Mouse (Mus musculus): ENCODE data around the gene Tmem143. TPM values are rescaled to one million over a fixed set of nuclear protein-coding genes. Genes with fewer than 3 reads are reported as not detected.
"Not testable (repeated sequence)": the region's sequence is repeated elsewhere in the genome, so short reads cannot be mapped to it uniquely, and the experiment has no call there.

The Tmem143 gene
- polyA plus RNA-seq, 1 experiment from 2014 or later = 5.8 TPM

DNA sequence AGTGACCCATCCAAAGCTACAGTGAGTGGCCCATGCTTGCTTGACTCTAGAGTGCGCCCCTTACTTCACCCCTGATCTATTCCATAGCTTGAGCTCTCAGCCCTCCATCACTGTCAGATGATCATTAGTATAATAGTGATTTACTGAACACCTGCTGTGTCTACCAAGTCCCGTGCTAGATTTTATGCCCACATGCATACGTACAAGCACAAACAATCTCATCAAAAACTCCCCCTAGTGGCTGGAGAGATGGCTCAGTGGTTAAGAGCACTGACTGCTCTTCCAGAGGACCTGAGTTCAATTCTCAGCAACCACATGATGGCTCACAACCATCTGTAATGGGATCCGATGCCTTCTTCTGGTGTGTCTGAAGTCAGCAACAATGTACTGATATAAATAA is 1.4 kb downstream of the Tmem143 start:
- peak overlapping the region; percentile 61 for H3K4me3 ChIP-seq
- WGBS = 68% methylated on average over 4 of the region's 4 CpGs
- H3K27ac ChIP-seq = not testable (repeated sequence)

GRCm38 (mm10) chr7:45901562-45901961 is 4.8 kb downstream of the Tmem143 start:
- Histone ChIP-seq H3K4me1 (peaks cover 9% of the 10 kb centered on the region; the same call in 1 of the 2 replicates), H3K27me3 (ENCODE audit: insufficient read depth, poor library complexity, severe bottlenecking) (no peaks in the 10 kb centered on the region), H3K36me3 (no peaks in the 10 kb centered on the region), H3K27ac (no peak overlapping the region), H3K9me3 (no peaks in the 10 kb centered on the region), H3K4me3 (no peak overlapping the region)
- WGBS = 55% methylated on average over 5 of the region's 5 CpGs
- DNase-seq (ENCODE audit: low spot score) = no peak

More for the DNA sequence above, 1.4 kb downstream of the Tmem143 start:
- H3K9me3 ChIP-seq; DNase-seq (ENCODE audit: low spot score); H3K36me3 ChIP-seq; H3K27me3 ChIP-seq (ENCODE audit: insufficient read depth, poor library complexity, severe bottlenecking): not testable (repeated sequence)
- H3K4me1 ChIP-seq = peaks cover 17% of the 10 kb centered on the region; the same call in 1 of the 2 replicates

DNA sequence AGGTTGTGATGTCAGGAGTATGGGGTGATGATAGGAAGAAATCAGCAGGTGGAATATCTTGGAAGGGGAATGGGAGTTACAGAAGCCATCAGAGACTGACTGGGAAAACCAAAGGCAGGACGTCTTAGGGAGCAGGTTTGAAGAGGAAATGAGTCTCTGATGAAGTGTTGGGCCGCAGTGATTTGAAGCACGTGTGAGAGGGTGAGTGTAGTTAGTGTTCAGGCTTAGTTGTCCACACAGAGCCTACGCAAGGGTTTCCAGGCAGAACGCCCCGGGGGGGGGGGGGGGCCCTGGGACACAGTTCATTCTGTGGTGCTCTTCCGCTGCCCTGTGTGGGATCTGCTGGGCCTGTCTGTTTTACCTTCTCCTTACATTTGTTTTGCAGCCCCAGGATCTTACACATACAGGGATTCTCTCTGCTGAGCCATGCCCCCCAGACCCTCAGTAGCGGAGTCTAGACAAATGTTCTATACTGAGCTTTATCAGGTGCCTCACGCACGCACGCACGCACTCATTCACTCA is 5.8 kb downstream of the Tmem143 start:
- H3K27ac ChIP-seq = no peak overlapping the region
- WGBS = 79% methylated on average over 12 of the region's 12 CpGs
- no peak for DNase-seq (ENCODE audit: low spot score)
- peaks cover 6% of the 10 kb centered on the region; the same call in 1 of the 2 replicates for H3K4me1 ChIP-seq
- peaks cover 4% of the 10 kb centered on the region for H3K36me3 ChIP-seq
- no peak overlapping the region for H3K4me3 ChIP-seq
- no peaks in the 10 kb centered on the region for H3K9me3 ChIP-seq
- no peaks in the 10 kb centered on the region for H3K27me3 ChIP-seq (ENCODE audit: insufficient read depth, poor library complexity, severe bottlenecking)

DNA sequence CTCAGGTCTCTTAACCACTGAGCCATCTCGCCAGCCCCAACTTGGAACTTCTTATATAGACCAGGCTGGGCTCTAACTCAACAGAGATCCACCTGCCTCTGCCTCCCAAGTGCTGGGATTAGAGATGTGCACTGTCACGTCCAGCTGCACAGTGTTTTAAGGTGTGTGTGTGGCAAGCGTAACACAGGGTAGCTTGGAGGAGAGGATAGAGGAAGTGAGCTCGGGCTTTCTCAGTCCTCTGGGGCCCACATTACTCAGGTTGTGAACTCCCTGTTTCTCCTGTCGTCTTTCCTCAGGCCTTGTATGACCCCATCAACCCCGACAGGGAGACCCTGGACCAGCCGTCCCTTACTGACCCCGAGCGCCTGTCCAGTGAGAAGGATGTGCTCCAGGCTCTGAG is 9.9 kb downstream of the Tmem143 start:
- Histone ChIP-seq H3K4me1 (no peaks in the 10 kb centered on the region), H3K9me3 (no peaks in the 10 kb centered on the region), H3K27me3 (ENCODE audit: insufficient read depth, poor library complexity, severe bottlenecking) (no peaks in the 10 kb centered on the region), H3K36me3 (peaks cover 40% of the 10 kb centered on the region), H3K4me3 (no peak overlapping the region), H3K27ac (no peak overlapping the region)
- no peak for DNase-seq (ENCODE audit: low spot score)
- 88% methylated on average over 9 of the region's 9 CpGs for WGBS

DNA sequence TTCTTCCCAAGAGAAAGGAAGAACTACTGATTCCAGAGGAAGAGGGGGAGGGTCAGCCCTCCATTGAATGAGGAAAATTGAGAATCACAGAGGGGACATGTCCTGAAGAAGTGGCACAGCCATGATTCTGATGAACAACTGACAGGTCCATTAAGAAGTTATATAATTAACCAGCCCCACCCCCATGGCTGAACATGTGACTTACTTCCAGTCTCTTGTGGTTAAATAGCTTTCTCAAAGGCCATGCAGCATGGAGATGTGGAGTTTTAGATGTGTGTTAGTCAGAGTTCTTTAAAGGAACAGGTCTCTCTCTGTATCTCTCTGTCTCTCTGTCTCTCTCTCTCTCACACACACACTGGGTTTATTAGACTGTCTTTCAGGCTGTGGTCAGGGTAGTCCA is 11.6 kb downstream of the Tmem143 start:
- no peak overlapping the region for H3K4me3 ChIP-seq
- peak; percentile 45 for DNase-seq (ENCODE audit: low spot score)
- no peaks in the 10 kb centered on the region for H3K4me1 ChIP-seq
- H3K27me3 ChIP-seq (ENCODE audit: insufficient read depth, poor library complexity, severe bottlenecking) = no peaks in the 10 kb centered on the region
- no peaks in the 10 kb centered on the region for H3K9me3 ChIP-seq
- H3K27ac ChIP-seq = no peak overlapping the region
- H3K36me3 ChIP-seq = peaks cover 48% of the 10 kb centered on the region

- peaks cover 48% of the 10 kb centered on the region for H3K36me3 ChIP-seq
- no peaks in the 10 kb centered on the region for H3K4me1 ChIP-seq
- H3K4me3 ChIP-seq = no peak overlapping the region
- H3K27me3 ChIP-seq (ENCODE audit: insufficient read depth, poor library complexity, severe bottlenecking) = no peaks in the 10 kb centered on the region
- WGBS = 89% methylated on average over 16 of the region's 16 CpGs
- no peaks in the 10 kb centered on the region for H3K9me3 ChIP-seq
- DNase-seq (ENCODE audit: low spot score) = peak; percentile 74
- H3K27ac ChIP-seq = no peak overlapping the region
These were observed 12.4 kb downstream of the Tmem143 start for GRCm38 (mm10) chr7:45909145-45909544.

DNA sequence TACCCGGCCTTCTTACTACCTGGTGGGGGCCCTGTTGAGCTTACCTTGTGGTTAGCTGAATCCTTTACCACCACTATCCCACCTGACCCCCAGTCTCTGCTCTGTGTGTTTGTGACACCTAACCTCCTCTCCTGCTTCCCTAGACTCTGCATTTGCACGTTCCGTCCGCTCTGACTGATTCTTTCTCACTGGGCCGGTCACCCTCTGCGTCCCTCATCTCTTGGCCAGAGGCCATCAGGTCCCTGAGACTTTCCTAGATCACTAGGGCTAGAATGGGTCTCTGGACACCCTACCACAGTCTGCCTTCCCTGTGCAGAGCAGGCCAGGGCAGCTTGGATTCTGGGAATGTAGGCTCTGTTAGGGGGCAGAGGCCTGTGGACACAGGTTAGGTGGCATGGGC is 17.3 kb downstream of the Tmem143 start:
- Histone ChIP-seq H3K9me3 (no peaks in the 10 kb centered on the region), H3K27me3 (ENCODE audit: insufficient read depth, poor library complexity, severe bottlenecking) (0 out of 2 replicates have a peak, but pooled peaks cover 6% of the 10 kb centered on the region), H3K4me1 (peaks cover 25% of the 10 kb centered on the region), H3K4me3 (no peak overlapping the region), H3K36me3 (peaks cover 31% of the 10 kb centered on the region), H3K27ac (no peak overlapping the region; the same call in 1 of the 2 replicates)
- 89% methylated on average over 6 of the region's 6 CpGs for WGBS
- no peak for DNase-seq (ENCODE audit: low spot score)

GRCm38 (mm10) chr7:45915011-45915410 is 18.3 kb downstream of the Tmem143 start:
- Histone ChIP-seq H3K9me3 (no peaks in the 10 kb centered on the region), H3K27me3 (ENCODE audit: insufficient read depth, poor library complexity, severe bottlenecking) (peaks cover 16% of the 10 kb centered on the region; the same call in 1 of the 2 replicates), H3K27ac (no peak overlapping the region), H3K4me1 (peaks cover 32% of the 10 kb centered on the region), H3K4me3 (no peak overlapping the region), H3K36me3 (peaks cover 21% of the 10 kb centered on the region)
- DNase-seq (ENCODE audit: low spot score) = no peak
- 86% methylated on average over 5 of the region's 5 CpGs for WGBS

- peaks cover 27% of the 10 kb centered on the region; the same call in 1 of the 2 replicates for H3K27me3 ChIP-seq (ENCODE audit: insufficient read depth, poor library complexity, severe bottlenecking)
- peak overlapping the region; percentile 74 for H3K27ac ChIP-seq
- H3K36me3 ChIP-seq = 0 out of 2 replicates have a peak, but pooled peaks cover 8% of the 10 kb centered on the region
- peak overlapping the region; percentile 50 for H3K4me3 ChIP-seq
- peaks cover 44% of the 10 kb centered on the region for H3K4me1 ChIP-seq
- peak; percentile 81 for DNase-seq (ENCODE audit: low spot score)
- H3K9me3 ChIP-seq = no peaks in the 10 kb centered on the region
- 36% methylated on average over 26 of the region's 26 CpGs for whole genome bisulfite sequencing
These were observed 19.6 kb downstream of the Tmem143 start for GRCm38 (mm10) chr7:45916056-45917003.

DNA sequence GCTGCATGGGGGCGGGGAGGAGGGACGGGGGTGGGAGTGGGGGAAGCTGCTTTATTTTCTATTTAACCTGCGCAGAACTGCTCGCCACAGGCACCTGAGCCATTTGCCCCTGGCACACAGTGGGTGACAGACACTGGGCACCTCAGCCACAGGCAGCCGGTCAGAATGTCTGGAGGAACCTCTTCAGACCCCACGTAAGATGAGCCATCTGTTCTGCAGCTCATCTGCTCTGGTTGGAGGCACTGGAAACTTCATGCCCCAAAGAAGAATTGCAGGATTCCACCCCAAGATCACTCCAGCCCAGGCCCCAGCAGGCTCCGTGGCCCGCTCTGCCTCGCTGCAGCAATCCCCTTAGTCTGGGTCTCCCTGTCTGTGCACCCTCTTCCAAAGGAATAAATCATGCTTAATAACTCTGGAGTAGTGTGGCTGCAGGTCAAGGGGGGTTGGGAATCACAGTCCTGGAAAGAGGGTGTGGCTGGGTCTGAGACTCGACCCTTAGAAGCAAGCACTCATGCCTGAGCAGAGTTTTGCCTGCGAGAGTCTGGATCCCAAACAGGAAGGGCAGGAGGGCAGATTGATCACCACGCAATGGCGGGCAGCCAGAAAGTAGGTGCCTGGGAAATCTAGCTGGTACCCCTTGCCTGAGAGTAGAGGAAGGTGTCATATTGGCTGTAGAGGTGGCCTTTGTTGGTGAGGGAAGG is 20.4 kb downstream of the Tmem143 start:
- Histone ChIP-seq H3K36me3 (0 out of 2 replicates have a peak, but pooled peaks cover 5% of the 10 kb centered on the region), H3K4me1 (peaks cover 47% of the 10 kb centered on the region), H3K4me3 (peak overlapping the region; percentile 50), H3K9me3 (no peaks in the 10 kb centered on the region), H3K27ac (peak overlapping the region; percentile 74), H3K27me3 (ENCODE audit: insufficient read depth, poor library complexity, severe bottlenecking) (peaks cover 27% of the 10 kb centered on the region; the same call in 1 of the 2 replicates)
- 32% methylated on average over 13 of the region's 13 CpGs for WGBS
- DNase-seq (ENCODE audit: low spot score) = no peak

DNA sequence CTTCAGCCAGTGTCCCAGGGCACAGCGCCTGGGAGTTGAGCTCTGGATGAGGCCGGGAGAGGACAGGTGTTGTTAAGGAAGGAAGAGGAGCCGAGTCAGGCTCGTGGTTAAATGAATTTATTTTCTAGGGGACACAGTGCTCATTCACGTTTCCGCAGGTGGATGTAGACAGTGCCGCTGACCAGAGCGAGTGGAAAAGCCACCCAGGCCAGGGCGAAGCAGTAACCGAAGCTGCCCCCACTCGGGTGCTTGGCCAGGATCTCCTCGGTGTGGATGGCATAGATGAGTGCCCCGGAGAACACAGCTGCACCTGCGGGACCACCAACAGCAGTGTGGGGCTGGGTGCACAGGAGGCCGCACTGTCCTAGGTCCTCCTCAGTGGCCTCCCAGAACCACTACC is 21.2 kb downstream of the Tmem143 start:
- Histone ChIP-seq H3K27ac (0 out of 2 replicates have a peak overlapping the region, but pooled peaks have one; percentile 74), H3K4me1 (peaks cover 54% of the 10 kb centered on the region)

GRCm38 (mm10) chr7:45919083-45919671 is 22.4 kb downstream of the Tmem143 start:
- H3K27me3 ChIP-seq (ENCODE audit: insufficient read depth, poor library complexity, severe bottlenecking) = peaks cover 27% of the 10 kb centered on the region; the same call in 1 of the 2 replicates

More for the DNA sequence above, 21.2 kb downstream of the Tmem143 start:
- Histone ChIP-seq H3K9me3 (no peaks in the 10 kb centered on the region), H3K36me3 (0 out of 2 replicates have a peak, but pooled peaks cover 3% of the 10 kb centered on the region), H3K27me3 (ENCODE audit: insufficient read depth, poor library complexity, severe bottlenecking) (peaks cover 27% of the 10 kb centered on the region; the same call in 1 of the 2 replicates), H3K4me3 (no peak overlapping the region)
- DNase-seq (ENCODE audit: low spot score) = peak; percentile 65
- 82% methylated on average over 15 of the region's 15 CpGs for WGBS

More at GRCm38 (mm10) chr7:45919083-45919671, 22.4 kb downstream of the Tmem143 start:
- H3K4me3 ChIP-seq = no peak overlapping the region
- DNase-seq (ENCODE audit: low spot score) = no peak
- peaks cover 64% of the 10 kb centered on the region for H3K4me1 ChIP-seq
- H3K27ac ChIP-seq = 0 out of 2 replicates have a peak overlapping the region, but pooled peaks have one; percentile 53
- WGBS = 60% methylated on average over 14 of the region's 14 CpGs
- H3K9me3 ChIP-seq = no peaks in the 10 kb centered on the region
- no peaks in the 10 kb centered on the region for H3K36me3 ChIP-seq

Measured in heart, embryonic 10.5 days (tissue).